Mouse (Mus musculus): ENCODE results near the gene Enho. TPM values are rescaled to one million over a fixed set of nuclear protein-coding genes. Genes with fewer than 3 reads are reported as not detected.

Enho gene
- total and polyA plus RNA-seq, 3 experiments: 0.17 to 0.59 TPM; not detected in 1

- peaks cover 95% of the 10 kb centered on the region for H3K27me3 ChIP-seq (replicated peaks)
- no peak overlapping the region for H3K4me3 ChIP-seq (replicated peaks in 1 of 3; ENCODE audit: low read depth in 2 of 3, low read length in 2 of 3, poor library complexity in 1 of 3)
- no peaks in the 10 kb centered on the region for H3K9me3 ChIP-seq (replicated peaks; ENCODE audit: low read length)
- no peak for TF ChIP-seq USF1 (IDR thresholded peaks at IDR 0.05; ENCODE audit: low read depth, low read length)
- TF ChIP-seq ELF1 (IDR thresholded peaks at IDR 0.05; ENCODE audit: low read depth, low read length): no peak
- H3K27ac ChIP-seq (ENCODE audit: insufficient read depth, low read depth): no peak overlapping the region
- no peak for DNase-seq (ENCODE audit: extremely low read depth)
- no peaks in the 10 kb centered on the region for H3K36me3 ChIP-seq (replicated peaks in 1 of 2; ENCODE audit: control insufficient read depth in 1 of 2, insufficient read depth in 1 of 2, low read length in 1 of 2)
- dilution Hi-C loops (cut with MboI; ENCODE audit: extremely low pct_ligation_motif_present, extremely low pct_unique_long_range_greater_than_20kb, low sequenced_read_pairs) (no loop called here), in situ Hi-C loops (cut with MboI; ENCODE audit: low pct_ligation_motif_present, low pct_unique_long_range_greater_than_20kb, low sequenced_read_pairs) (no loop called here)
- H3K79me2 ChIP-seq (replicated peaks; ENCODE audit: control insufficient read depth, extremely low read depth, insufficient read depth, poor library complexity, severe bottlenecking): no peaks in the 10 kb centered on the region
- H3K4me2 ChIP-seq (ENCODE audit: insufficient read depth, low read depth, poor library complexity, severe bottlenecking): no peak overlapping the region
- peaks cover 7% of the 10 kb centered on the region in 2 experiments for H3K4me1 ChIP-seq (ENCODE audit: control insufficient read depth in 1 of 2, insufficient read depth in 2 of 2)
- no peak overlapping the region for H3K9ac ChIP-seq (ENCODE audit: insufficient read depth, low read depth)
Measured at GRCm38 (mm10) chr4:41666646-41667045, 26.5 kb upstream of the Enho start.

DNA sequence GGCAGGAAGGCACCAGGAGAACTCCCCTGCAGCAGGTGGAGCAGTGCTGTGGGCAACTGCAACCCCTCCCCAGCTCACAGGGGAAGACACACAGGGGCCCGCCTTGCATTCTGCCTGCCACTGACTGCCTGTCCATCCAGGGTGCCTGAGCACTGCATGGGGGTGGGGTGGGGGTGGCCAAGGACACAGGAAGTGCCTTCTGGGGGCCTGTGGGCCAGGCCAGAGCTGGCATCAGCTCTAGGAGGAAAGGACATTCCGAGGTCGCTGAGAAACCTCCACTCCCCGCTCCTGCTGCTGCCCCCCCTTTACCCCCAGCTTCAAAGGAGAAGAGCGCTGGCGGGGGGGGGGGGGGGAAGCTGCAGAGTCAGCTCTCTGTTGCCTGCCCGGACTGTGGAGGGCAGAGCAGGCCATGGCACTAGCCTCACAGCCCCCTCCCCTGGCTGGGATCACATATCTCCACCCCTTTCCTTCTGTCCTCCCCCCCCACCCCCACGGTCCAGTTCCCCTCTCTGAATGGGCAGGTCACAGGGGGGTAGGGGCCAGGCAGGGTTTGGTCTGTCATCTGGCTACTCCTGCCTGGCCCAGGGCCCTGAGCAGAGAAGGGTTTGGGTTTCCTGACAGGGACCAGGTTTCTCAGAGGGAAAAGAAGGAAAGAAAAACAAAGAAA, 25.0 kb upstream of the Enho start:
- dilution Hi-C loops (cut with MboI; ENCODE audit: extremely low pct_ligation_motif_present, extremely low pct_unique_long_range_greater_than_20kb, low sequenced_read_pairs): no loop called here

GRCm38 (mm10) chr4:41664533-41664932, 24.4 kb upstream of the Enho start:
- dilution Hi-C loops (cut with MboI; ENCODE audit: extremely low pct_ligation_motif_present, extremely low pct_unique_long_range_greater_than_20kb, low sequenced_read_pairs) (no loop called here), in situ Hi-C loops (cut with MboI; ENCODE audit: low pct_ligation_motif_present, low pct_unique_long_range_greater_than_20kb, low sequenced_read_pairs) (no loop called here)
- Histone ChIP-seq H3K36me3 (replicated peaks in 1 of 2; ENCODE audit: control insufficient read depth in 1 of 2, insufficient read depth in 1 of 2, low read length in 1 of 2) (no peaks in the 10 kb centered on the region), H3K4me2 (ENCODE audit: insufficient read depth, low read depth, poor library complexity, severe bottlenecking) (no peak overlapping the region), H3K79me2 (replicated peaks; ENCODE audit: control insufficient read depth, extremely low read depth, insufficient read depth, poor library complexity, severe bottlenecking) (no peaks in the 10 kb centered on the region), H3K4me1 (ENCODE audit: control insufficient read depth in 1 of 2, insufficient read depth in 2 of 2) (peaks cover 7% of the 10 kb centered on the region in 2 experiments), H3K27me3 (replicated peaks) (peaks cover 96% of the 10 kb centered on the region), H3K27ac (ENCODE audit: insufficient read depth, low read depth) (no peak overlapping the region), H3K4me3 (replicated peaks in 1 of 3; ENCODE audit: low read depth in 2 of 3, low read length in 2 of 3, poor library complexity in 1 of 3) (no peak overlapping the region), H3K9me3 (replicated peaks; ENCODE audit: low read length) (no peaks in the 10 kb centered on the region), H3K9ac (ENCODE audit: insufficient read depth, low read depth) (no peak overlapping the region)
- TF ChIP-seq JUND (conservative IDR thresholded peaks at IDR 0.05; ENCODE audit: low read depth, low read length): no peak
- DNase-seq (ENCODE audit: extremely low read depth): no peak

More for the DNA sequence above, 25.0 kb upstream of the Enho start:
- Histone ChIP-seq H3K79me2 (replicated peaks; ENCODE audit: control insufficient read depth, extremely low read depth, insufficient read depth, poor library complexity, severe bottlenecking) (no peaks in the 10 kb centered on the region), H3K27me3 (replicated peaks) (peaks cover 96% of the 10 kb centered on the region), H3K4me2 (ENCODE audit: insufficient read depth, low read depth, poor library complexity, severe bottlenecking) (no peak overlapping the region), H3K36me3 (replicated peaks in 1 of 2; ENCODE audit: control insufficient read depth in 1 of 2, insufficient read depth in 1 of 2, low read length in 1 of 2) (no peaks in the 10 kb centered on the region), H3K9me3 (replicated peaks; ENCODE audit: low read length) (no peaks in the 10 kb centered on the region), H3K4me1 (ENCODE audit: control insufficient read depth in 1 of 2, insufficient read depth in 2 of 2) (peaks cover 7% of the 10 kb centered on the region in 2 experiments), H3K4me3 (replicated peaks in 1 of 3; ENCODE audit: low read depth in 2 of 3, low read length in 2 of 3, poor library complexity in 1 of 3) (no peak overlapping the region), H3K27ac (ENCODE audit: insufficient read depth, low read depth) (no peak overlapping the region), H3K9ac (ENCODE audit: insufficient read depth, low read depth) (no peak overlapping the region)
- DNase-seq (ENCODE audit: extremely low read depth): no peak
- TF ChIP-seq ZKSCAN1 (IDR thresholded peaks at IDR 0.05; ENCODE audit: borderline replicate concordance, low read depth, low read length) (no peak), EP300 (IDR thresholded peaks at IDR 0.05; ENCODE audit: low read length) (no peak), MYC (IDR thresholded peaks at IDR 0.05; ENCODE audit: low read depth, low read length) (no peak), MAZ (IDR thresholded peaks at IDR 0.05; ENCODE audit: low read depth, low read length) (no peak), RAD21 (IDR thresholded peaks at IDR 0.05; ENCODE audit: low read depth, low read length) (no peak), CTCF (conservative IDR thresholded peaks at IDR 0.05 in 1 of 2, IDR thresholded peaks at IDR 0.05 in 1 of 2; ENCODE audit: low read depth in 2 of 2, low read length in 2 of 2) (no peak), ZC3H11A (IDR thresholded peaks at IDR 0.05; ENCODE audit: low read depth, low read length) (no peak), GABPA (IDR thresholded peaks at IDR 0.05; ENCODE audit: insufficient replicate concordance, low read depth, low read length) (no peak), ZNF384 (IDR thresholded peaks at IDR 0.05; ENCODE audit: low read depth, low read length) (no peak), ETS1 (conservative IDR thresholded peaks at IDR 0.05; ENCODE audit: low read depth, low read length) (no peak), JUN (IDR thresholded peaks at IDR 0.05; ENCODE audit: insufficient read depth, low read depth, low read length) (no peak)
- in situ Hi-C loops (cut with MboI; ENCODE audit: low pct_ligation_motif_present, low pct_unique_long_range_greater_than_20kb, low sequenced_read_pairs): no loop called here
